In the genomic region with DNA sequence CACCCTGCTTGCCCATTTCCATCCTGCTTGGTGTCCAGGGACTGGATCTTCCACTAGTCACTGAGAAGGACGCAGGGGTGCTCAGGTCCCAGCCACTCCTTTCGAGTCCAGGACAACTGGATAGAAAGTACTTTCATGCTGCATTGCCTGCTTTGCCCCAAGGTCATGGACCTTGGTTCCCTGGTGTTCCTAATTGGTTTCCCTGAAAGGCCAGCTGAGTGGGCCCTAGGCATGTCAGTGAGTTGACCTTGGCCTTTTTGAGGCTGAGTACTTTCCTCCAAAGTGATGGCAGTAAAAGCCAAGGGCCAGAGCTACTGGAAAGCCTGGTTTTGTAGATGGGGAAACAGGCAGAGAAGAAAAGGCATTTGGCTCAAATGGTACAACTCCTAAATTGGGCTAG, we compare ENCODE assay signal across 23 mouse cellular contexts. TPM values are rescaled to one million over a fixed set of nuclear protein-coding genes. Genes with fewer than 3 reads are reported as not detected.
"Had no signal": no experiment of that assay in that cellular context is flagged by ENCODE, and none has a peak within 500 bp of the region (broad histone marks: within the 10 kb centered on the region; RNA-seq: fewer than 3 reads in every experiment).

No protein-coding gene starts in this region.

- H3K4me3 ChIP-seq: lung, embryonic 15.5 days; megakaryocyte, embryonic 14.5 days; midbrain, embryonic 13.5 days; midbrain, embryonic 15.5 days; neural tube, embryonic 13.5 days; neural tube, embryonic 15.5 days; stomach, embryonic 15.5 days had no signal

- H3K27me3 ChIP-seq: lung, embryonic 15.5 days; midbrain, embryonic 13.5 days; midbrain, embryonic 15.5 days; neural tube, embryonic 13.5 days; neural tube, embryonic 15.5 days; stomach, embryonic 15.5 days had no signal

- DNase-seq: liver, postnatal 0 days; lung, adult 2 months; lung, postnatal 14 days; lung, postnatal 36 days; right cerebral cortex, postnatal 14 days; thymus, adult 2 months; thymus, postnatal 14 days; thymus, postnatal 36 days had no signal

- ATAC-seq: liver, postnatal 0 days; lung, postnatal 0 days; midbrain, embryonic 13.5 days; midbrain, embryonic 15.5 days had no signal

- H3K9ac ChIP-seq: liver, postnatal 0 days; lung, embryonic 15.5 days; midbrain, embryonic 13.5 days; midbrain, embryonic 15.5 days; neural tube, embryonic 13.5 days; neural tube, embryonic 15.5 days; stomach, embryonic 15.5 days had no signal

- H3K27ac ChIP-seq: lung, embryonic 15.5 days; macrophage; midbrain, embryonic 13.5 days; midbrain, embryonic 15.5 days; neural tube, embryonic 13.5 days; neural tube, embryonic 15.5 days; stomach, embryonic 15.5 days; stomach, postnatal 0 days had no signal

- H3K36me3 ChIP-seq: lung, embryonic 15.5 days; midbrain, embryonic 13.5 days; midbrain, embryonic 15.5 days; neural tube, embryonic 13.5 days; neural tube, embryonic 15.5 days; stomach, embryonic 15.5 days had no signal

- H3K4me2 ChIP-seq: lung, embryonic 15.5 days; midbrain, embryonic 11.5 days; midbrain, embryonic 13.5 days; midbrain, embryonic 15.5 days; neural tube, embryonic 13.5 days; neural tube, embryonic 15.5 days; stomach, embryonic 15.5 days had no signal

- H3K9me3 ChIP-seq: lung, embryonic 15.5 days; megakaryocyte, embryonic 14.5 days; midbrain, embryonic 13.5 days; midbrain, embryonic 15.5 days; neural tube, embryonic 13.5 days; neural tube, embryonic 15.5 days; stomach, embryonic 15.5 days had no signal

RNA-seq across cellular contexts. Expression of gene 1520401A03Rik, which starts 0.7 kb away (rescaled TPM):
- total RNA-seq: megakaryocyte progenitor cell, adult 5-6 weeks; midbrain, postnatal 0 days; monocyte, adult 5-6 weeks had no signal
- polyA plus RNA-seq: liver, postnatal 0 days; lung, adult 2 months; macrophage; midbrain, embryonic 11.5 days; midbrain, postnatal 0 days; spleen, adult 2 months had no signal

RNA-seq across cellular contexts. Expression of gene Kremen2, which starts 23.7 kb away (rescaled TPM):
- total RNA-seq: monocyte, adult 5-6 weeks had no signal
- polyA plus RNA-seq: liver, postnatal 0 days; macrophage had no signal

RNA-seq across cellular contexts. Expression of gene Cldn9, which starts 38.1 kb away (rescaled TPM):
- total RNA-seq: megakaryocyte progenitor cell, adult 5-6 weeks; monocyte, adult 5-6 weeks had no signal
- polyA plus RNA-seq: macrophage had no signal
